Mouse (Mus musculus) kidney, postnatal 4 days (tissue): ENCODE data around the gene Tiam1.
A peak's percentile ranks its signal among the peaks of the same experiment; 100 is the strongest.
"Not testable (repeated sequence)": the region's sequence is repeated elsewhere in the genome, so short reads cannot be mapped to it uniquely, and the experiment has no call there.

ENCODE experiments used
- DNase-seq, 2 experiments: peaks; one replicate each; pipeline ENCODE4 v3.0.0; 2021; ENCODE audit warnings: mixed read lengths in 2 of 2

Tiam1 gene

GRCm38 (mm10) chr16:90104714-90105459 lies 38.7 kb downstream of the Tiam1 start:
- no peak for DNase-seq

- no peak for DNase-seq
Measured at GRCm38 (mm10) chr16:90103726-90104125, 39.8 kb downstream of the Tiam1 start.

GRCm38 (mm10) chr16:90102596-90102995 lies 41.0 kb downstream of the Tiam1 start:
- DNase-seq, result no peak

- DNase-seq, result peak; percentile 34 to 64
Measured at GRCm38 (mm10) chr16:90098191-90098605, 45.4 kb downstream of the Tiam1 start.

GRCm38 (mm10) chr16:90097769-90098168 lies 45.8 kb downstream of the Tiam1 start:
- DNase-seq, result no peak

GRCm38 (mm10) chr16:90096011-90096410 lies 47.6 kb downstream of the Tiam1 start:
- DNase-seq, result no peak

GRCm38 (mm10) chr16:90093015-90093414 lies 50.6 kb downstream of the Tiam1 start:
- DNase-seq, result no peak

- DNase-seq, result no peak
Measured at GRCm38 (mm10) chr16:90091906-90092305, 51.7 kb downstream of the Tiam1 start.

- DNase-seq, result no peak
Measured at GRCm38 (mm10) chr16:90091112-90091720, 52.4 kb downstream of the Tiam1 start.

GRCm38 (mm10) chr16:90090368-90090767 lies 53.2 kb downstream of the Tiam1 start:
- no peak for DNase-seq

- DNase-seq, result no peak
Measured at GRCm38 (mm10) chr16:90087256-90087655, 56.3 kb downstream of the Tiam1 start.

- no peak for DNase-seq
Measured at GRCm38 (mm10) chr16:90086111-90086510, 57.5 kb downstream of the Tiam1 start.

- no peak for DNase-seq
Measured at GRCm38 (mm10) chr16:90085580-90085979, 58.0 kb downstream of the Tiam1 start.

- DNase-seq, result no peak
Measured at GRCm38 (mm10) chr16:90081125-90081524, 62.4 kb downstream of the Tiam1 start.

- DNase-seq, result no peak
Measured at GRCm38 (mm10) chr16:90078806-90079381, 64.7 kb downstream of the Tiam1 start.

- DNase-seq, result peak; percentile 53 to 70
Measured at GRCm38 (mm10) chr16:90073510-90073909, 70.1 kb downstream of the Tiam1 start.

- peak; percentile 43 to 65 for DNase-seq
Measured at GRCm38 (mm10) chr16:90072651-90073050, 70.9 kb downstream of the Tiam1 start.

GRCm38 (mm10) chr16:90071125-90071524 lies 72.4 kb downstream of the Tiam1 start:
- DNase-seq, result not testable (repeated sequence)

- DNase-seq, result no peak
Measured at GRCm38 (mm10) chr16:90070104-90070503, 73.5 kb downstream of the Tiam1 start.

GRCm38 (mm10) chr16:90069197-90069596 lies 74.4 kb downstream of the Tiam1 start:
- DNase-seq, result no peak

GRCm38 (mm10) chr16:90052905-90053519 lies 90.6 kb downstream of the Tiam1 start:
- peak; percentile 45 to 53 for DNase-seq

GRCm38 (mm10) chr16:90052409-90052808 lies 91.2 kb downstream of the Tiam1 start:
- DNase-seq, result peak in 1 of 2 experiments; percentile 34

GRCm38 (mm10) chr16:90051051-90051450 lies 92.5 kb downstream of the Tiam1 start:
- DNase-seq, result no peak

- no peak for DNase-seq
Measured at GRCm38 (mm10) chr16:90047841-90048240, 95.7 kb downstream of the Tiam1 start.
